Mouse (Mus musculus) stomach, postnatal 0 days (tissue): Measurements from ENCODE around the gene Mylk. TPM values are rescaled to one million over a fixed set of nuclear protein-coding genes. Genes with fewer than 3 reads are reported as not detected.
A peak's percentile ranks its signal among the peaks of the same experiment; 100 is the strongest.

Source experiments
- ATAC-seq: fragments of 200-750 bp; cut with Nextera tagmentation; 2 replicates; pipeline ENCODE4 v1.8.0; 2017; ENCODE audit not compliant: low FRiP score, low TSS enrichment
- DNase-seq: peaks from one replicate; pipeline ENCODE4 v3.0.0-alpha.2; 2016; ENCODE audit warnings: low spot score
- H3K27ac ChIP-seq: fragments of 300-500 bp; sonication (generic); replicated peaks from 2 replicates; pipeline ENCODE4 v1.5.1; 2014; ENCODE audit warnings: mild to moderate bottlenecking, control low read depth
- H3K27me3 ChIP-seq: fragments of 300-500 bp; sonication (generic); 2 replicates; pipeline ENCODE4 v1.6.1; 2014; ENCODE audit warnings: low read length; ENCODE audit not compliant: control insufficient read depth, insufficient read depth
- H3K36me3 ChIP-seq: fragments of 300-500 bp; sonication (generic); 2 replicates; pipeline ENCODE4 v1.6.1; 2014; ENCODE audit warnings: low read length, mixed read lengths; ENCODE audit not compliant: control insufficient read depth, insufficient read depth
- H3K4me1 ChIP-seq: fragments of 300-500 bp; sonication (generic); replicated peaks from 2 replicates; pipeline ENCODE4 v1.6.1; 2014; ENCODE audit warnings: antibody characterized with exemption; ENCODE audit not compliant: control insufficient read depth, insufficient read depth
- H3K4me2 ChIP-seq: fragments of 300-500 bp; sonication (generic); replicated peaks from 2 replicates; pipeline ENCODE4 v1.6.1; 2014; ENCODE audit warnings: low read depth, mild to moderate bottlenecking, control low read depth, moderate library complexity
- H3K4me3 ChIP-seq: fragments of 300-500 bp; sonication (generic); 2 replicates; pipeline ENCODE4 v1.5.1; 2014; ENCODE audit warnings: low read depth, low read length, control low read depth
- H3K9ac ChIP-seq: fragments of 300-500 bp; sonication (generic); 2 replicates; pipeline ENCODE4 v1.6.1; 2014; ENCODE audit warnings: mild to moderate bottlenecking, low read length, control low read depth, mixed read lengths
- H3K9me3 ChIP-seq: fragments of 300-500 bp; sonication (generic); 2 replicates; pipeline ENCODE4 v1.6.1; 2016; ENCODE audit warnings: low read length; ENCODE audit not compliant: control insufficient read depth
- CTCF ChIP-seq: IDR thresholded peaks from 2 replicates; pipeline ENCODE4 v1.5.1; 2016; ENCODE audit warnings: antibody characterized with exemption, low read depth, mild to moderate bottlenecking, moderate library complexity
- EP300 ChIP-seq: optimal IDR thresholded peaks from 2 replicates; pipeline ENCODE3; 2016; ENCODE audit warnings: antibody characterized with exemption
- WGBS: fragments of 180-500 bp; shearing (Covaris S2); extraction: QIAGEN DNeasy Blood & Tissue Kit; methylation state at CpG from one replicate; pipeline ENCODE4 v1.1.7; 2014; 5-methylcytosine and 5-hydroxymethylcytosine counted together
- polyA plus RNA-seq: library from polyadenylated mRNA; unstranded; fragments of >200 nt; fragmentation: Nextera tagmentation; extraction: Ambion mirVana; gene quantifications from 2 replicates; pipeline ENCODE4 v1.2.1, GENCODE M21; 2015

Gene Mylk
- polyA plus RNA-seq, 1 experiment from 2014 or later = 480 TPM

DNA sequence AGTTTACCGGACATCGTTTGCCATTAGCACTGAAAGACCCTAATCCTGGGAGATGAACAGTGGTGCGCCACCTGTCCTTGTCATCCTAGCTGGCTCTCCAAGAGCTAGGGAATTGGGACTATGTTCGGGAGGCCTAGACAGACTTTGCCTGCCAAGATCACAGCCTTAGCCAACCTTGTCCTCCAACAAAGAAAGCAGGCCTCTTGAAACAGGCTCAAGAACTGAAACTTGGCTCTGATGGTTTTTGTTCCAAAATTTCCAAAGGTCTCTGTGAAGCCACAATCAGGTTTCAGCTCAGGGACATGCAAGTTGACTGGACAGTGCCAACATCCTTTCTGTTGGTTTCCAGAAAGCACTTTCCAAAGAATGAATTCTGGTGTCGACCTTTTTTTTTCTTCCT, 247.8 kb downstream of the Mylk start:
- DNase-seq = no peak
- no peak for TF ChIP-seq EP300
- Histone ChIP-seq H3K36me3 (0 out of 2 replicates have a peak, but pooled peaks cover 5% of the 10 kb centered on the region), H3K9ac (no peak overlapping the region), H3K4me3 (no peak overlapping the region), H3K4me2 (no peak overlapping the region), H3K27ac (0 out of 2 replicates have a peak overlapping the region, but pooled peaks have one; percentile 30), H3K27me3 (no peaks in the 10 kb centered on the region), H3K4me1 (0 out of 2 replicates have a peak, but pooled peaks cover 3% of the 10 kb centered on the region), H3K9me3 (no peaks in the 10 kb centered on the region)
- WGBS = 72% methylated on average over 5 of the region's 5 CpGs
- ATAC-seq = no peak

DNA sequence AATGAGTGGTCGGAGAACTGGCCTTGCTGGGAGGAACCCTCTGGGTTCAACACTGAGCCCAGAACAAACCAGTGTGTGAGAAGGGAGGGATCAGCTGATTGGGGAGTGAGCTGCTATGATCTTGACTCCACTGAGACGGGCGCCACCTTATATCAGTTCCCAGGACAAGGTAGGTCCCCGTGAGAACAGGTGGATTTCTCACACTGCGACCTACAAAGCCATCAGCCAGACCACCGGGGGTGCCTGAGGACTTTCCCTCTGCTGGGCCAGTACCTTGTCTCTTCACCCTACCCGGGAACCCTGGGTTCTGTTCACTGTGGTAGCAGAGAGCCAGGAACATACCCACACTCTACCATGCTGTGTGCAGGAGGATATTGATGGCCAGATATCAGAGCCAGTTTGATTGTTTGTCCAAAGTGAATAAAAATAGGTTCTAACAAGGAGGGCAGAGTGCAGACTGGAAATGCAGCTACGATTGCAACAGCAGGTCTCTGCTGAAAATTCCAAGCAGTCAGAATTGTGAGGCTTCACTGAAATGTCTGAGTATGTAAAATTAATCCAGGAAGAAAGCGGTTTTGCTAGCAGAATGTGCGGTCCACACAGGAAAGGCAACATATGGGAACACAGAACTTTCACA, 248.8 kb downstream of the Mylk start:
- peak; percentile 28; the same call in 1 of the 2 replicates for ATAC-seq

DNA sequence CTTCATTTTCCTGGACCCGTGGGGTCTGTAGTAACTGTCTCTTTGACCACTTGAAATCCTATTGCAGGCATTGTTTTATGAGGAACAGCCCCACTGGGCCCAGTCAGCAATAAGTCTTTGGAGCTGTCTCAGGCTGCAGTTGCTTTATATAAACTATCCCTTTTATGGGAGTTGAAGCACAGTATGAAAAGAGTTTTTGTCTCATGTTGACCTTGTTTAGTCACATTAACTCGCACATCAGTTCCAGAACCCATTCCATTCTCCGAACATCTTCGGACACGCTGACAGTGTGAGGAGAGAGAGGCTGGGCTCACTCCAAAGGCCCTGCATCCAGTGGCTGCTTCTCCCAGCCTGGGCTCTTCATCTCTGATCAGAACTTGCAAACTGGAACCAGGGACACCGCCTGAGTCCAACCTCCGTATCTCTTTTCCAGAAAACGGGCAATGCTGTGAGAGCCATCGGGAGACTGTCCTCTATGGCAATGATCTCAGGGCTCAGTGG, 249.7 kb downstream of the Mylk start:
- Histone ChIP-seq H3K27ac (peak overlapping the region; percentile 96), H3K4me3 (peak overlapping the region; percentile 37), H3K9ac (peak overlapping the region; percentile 65)

More for the DNA sequence above, 248.8 kb downstream of the Mylk start:
- no peak for DNase-seq
- no peak overlapping the region for H3K4me3 ChIP-seq
- H3K4me1 ChIP-seq = 0 out of 2 replicates have a peak, but pooled peaks cover 3% of the 10 kb centered on the region
- H3K27ac ChIP-seq = peak overlapping the region; percentile 96
- no peaks in the 10 kb centered on the region for H3K9me3 ChIP-seq
- no peak overlapping the region for H3K9ac ChIP-seq
- no peaks in the 10 kb centered on the region for H3K27me3 ChIP-seq
- H3K4me2 ChIP-seq = no peak overlapping the region
- TF ChIP-seq EP300 = no peak
- no peak for TF ChIP-seq CTCF
- WGBS = 70% methylated on average over 10 of the region's 10 CpGs
- H3K36me3 ChIP-seq = 0 out of 2 replicates have a peak, but pooled peaks cover 2% of the 10 kb centered on the region

DNA sequence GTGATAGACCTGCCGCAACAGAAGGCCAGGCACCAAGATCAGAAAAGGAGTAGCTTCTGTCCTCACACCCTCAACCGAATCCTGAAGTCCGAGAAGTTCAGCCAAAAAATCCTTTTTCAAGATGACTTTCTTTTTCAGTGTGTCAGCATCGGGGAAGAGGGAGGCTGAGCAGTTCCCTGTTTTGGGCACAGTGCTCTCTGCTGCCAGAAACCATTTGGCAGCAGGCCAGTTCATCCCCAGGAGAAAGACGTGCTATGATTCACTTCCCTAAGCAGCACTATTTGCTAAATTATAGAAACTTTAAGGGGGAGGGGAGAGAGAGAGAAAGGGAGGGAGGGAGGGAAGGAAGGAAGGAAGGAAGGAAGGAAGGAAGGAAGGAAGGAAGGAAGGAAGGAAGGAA, 251.1 kb downstream of the Mylk start:
- 26% methylated on average over 5 of the region's 5 CpGs for WGBS
- ATAC-seq (peak; percentile 38; the same call in 1 of the 2 replicates), DNase-seq (peak; percentile 52)
- H3K4me2 ChIP-seq = peak overlapping the region; percentile 47
- peak overlapping the region; percentile 46 for H3K4me3 ChIP-seq
- H3K36me3 ChIP-seq = 0 out of 2 replicates have a peak, but pooled peaks cover 2% of the 10 kb centered on the region
- TF ChIP-seq EP300 (no peak), CTCF (no peak)
- H3K27me3 ChIP-seq = no peaks in the 10 kb centered on the region
- H3K9ac ChIP-seq = peak overlapping the region; percentile 76
- no peaks in the 10 kb centered on the region for H3K9me3 ChIP-seq
- 0 out of 2 replicates have a peak, but pooled peaks cover 3% of the 10 kb centered on the region for H3K4me1 ChIP-seq
- peak overlapping the region; percentile 93 for H3K27ac ChIP-seq

More for the DNA sequence above, 249.7 kb downstream of the Mylk start:
- no peaks in the 10 kb centered on the region for H3K27me3 ChIP-seq
- 0 out of 2 replicates have a peak, but pooled peaks cover 3% of the 10 kb centered on the region for H3K4me1 ChIP-seq
- DNase-seq = no peak
- WGBS = 37% methylated on average over 9 of the region's 9 CpGs
- 0 out of 2 replicates have a peak, but pooled peaks cover 2% of the 10 kb centered on the region for H3K36me3 ChIP-seq
- peak; percentile 63 for ATAC-seq
- peak overlapping the region; percentile 26; the same call in 1 of the 2 replicates for H3K4me2 ChIP-seq
- TF ChIP-seq EP300 = no peak
- TF ChIP-seq CTCF = no peak
- no peaks in the 10 kb centered on the region for H3K9me3 ChIP-seq

DNA sequence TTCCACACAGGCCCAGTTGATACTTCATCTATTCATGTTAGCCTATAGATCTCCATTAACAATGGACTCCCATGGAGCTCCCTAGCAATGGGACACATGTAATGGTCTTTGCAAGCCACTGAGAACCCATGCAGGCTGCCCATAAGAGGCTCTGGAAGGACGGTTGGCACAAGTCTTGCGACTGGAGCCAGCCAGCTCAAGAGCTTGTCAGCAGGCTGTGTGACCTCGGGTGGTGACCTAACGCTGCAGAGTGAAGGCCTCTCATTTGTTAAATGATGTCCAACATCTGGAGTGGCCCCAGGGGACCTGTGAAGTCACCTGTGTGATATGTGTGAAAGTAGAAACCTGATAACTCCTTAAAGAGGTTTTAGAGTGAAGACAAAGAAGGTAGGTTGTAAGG, 252.0 kb downstream of the Mylk start:
- Histone ChIP-seq H3K9ac (peak overlapping the region; percentile 61), H3K9me3 (no peaks in the 10 kb centered on the region), H3K36me3 (no peaks in the 10 kb centered on the region), H3K4me2 (peak overlapping the region; percentile 48), H3K4me3 (peak overlapping the region; percentile 46), H3K4me1 (0 out of 2 replicates have a peak, but pooled peaks cover 3% of the 10 kb centered on the region), H3K27ac (peak overlapping the region; percentile 56), H3K27me3 (no peaks in the 10 kb centered on the region)
- DNase-seq = no peak
- TF ChIP-seq CTCF (no peak), EP300 (no peak)
- ATAC-seq = no peak
- WGBS = 66% methylated on average over 4 of the region's 4 CpGs

DNA sequence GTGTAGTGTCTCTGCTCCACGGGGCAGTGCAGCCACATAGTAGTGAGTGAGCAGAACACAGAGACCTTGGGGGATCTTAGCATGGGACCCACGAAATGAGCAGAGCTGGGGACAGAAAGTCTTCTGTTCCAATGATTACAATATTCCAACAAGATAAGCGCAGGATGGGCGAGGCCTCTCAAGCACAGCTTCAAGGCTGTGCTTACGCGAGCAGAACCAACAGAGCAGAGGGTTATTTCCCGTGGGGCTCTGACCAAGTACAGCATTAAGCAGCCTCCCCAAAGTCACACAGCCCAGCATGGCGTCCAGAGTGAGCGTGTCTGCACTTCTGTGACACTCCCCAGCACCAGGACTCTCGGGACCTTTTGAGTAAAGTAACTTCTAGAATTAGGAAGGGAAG, 252.6 kb downstream of the Mylk start:
- no peak for TF ChIP-seq CTCF
- no peak for TF ChIP-seq EP300
- Histone ChIP-seq H3K4me3 (peak overlapping the region; percentile 46), H3K9me3 (no peaks in the 10 kb centered on the region), H3K9ac (peak overlapping the region; percentile 61), H3K27ac (peak overlapping the region; percentile 56), H3K36me3 (no peaks in the 10 kb centered on the region), H3K4me2 (peak overlapping the region; percentile 48), H3K27me3 (no peaks in the 10 kb centered on the region), H3K4me1 (0 out of 2 replicates have a peak, but pooled peaks cover 3% of the 10 kb centered on the region)
- ATAC-seq (no peak), DNase-seq (no peak)
- WGBS = 41% methylated on average over 10 of the region's 10 CpGs
